Mouse (Mus musculus) CD4-positive helper T cell, adult 2 months (primary cell): ENCODE results near the gene Cebpg.

Experiments
- DNase-seq: peaks from one replicate; pipeline ENCODE4 v3.0.0-alpha.2; 2012; ENCODE audit warnings: low read depth, missing footprints, low spot score

Cebpg gene

DNA sequence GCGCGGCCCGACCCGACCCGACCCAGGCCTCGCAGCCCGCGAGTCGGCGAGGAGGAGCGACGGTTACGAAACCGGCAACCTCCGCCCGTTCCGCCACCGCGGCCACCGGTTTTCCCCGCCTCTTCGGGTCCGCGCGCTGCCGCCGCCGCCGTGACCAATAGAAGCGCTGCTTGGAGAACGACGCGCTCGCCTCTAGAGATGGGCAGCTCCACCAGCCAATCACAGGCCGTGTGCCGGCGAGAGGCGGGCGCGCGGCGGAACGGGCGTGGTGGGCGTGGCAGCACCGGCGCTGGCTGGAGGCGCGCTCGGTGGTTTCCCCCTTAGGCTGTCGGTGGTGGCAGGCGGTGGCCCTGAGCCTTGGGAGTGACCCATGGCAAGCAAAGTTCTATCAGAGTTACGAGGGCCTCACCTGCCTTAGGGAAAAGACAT is at the start of gene Cebpg:
Gene Cebpg, minus strand, starts transcription at position 138 of the 429 bp plus-strand sequence.
- DNase-seq: peak; percentile 96

DNA sequence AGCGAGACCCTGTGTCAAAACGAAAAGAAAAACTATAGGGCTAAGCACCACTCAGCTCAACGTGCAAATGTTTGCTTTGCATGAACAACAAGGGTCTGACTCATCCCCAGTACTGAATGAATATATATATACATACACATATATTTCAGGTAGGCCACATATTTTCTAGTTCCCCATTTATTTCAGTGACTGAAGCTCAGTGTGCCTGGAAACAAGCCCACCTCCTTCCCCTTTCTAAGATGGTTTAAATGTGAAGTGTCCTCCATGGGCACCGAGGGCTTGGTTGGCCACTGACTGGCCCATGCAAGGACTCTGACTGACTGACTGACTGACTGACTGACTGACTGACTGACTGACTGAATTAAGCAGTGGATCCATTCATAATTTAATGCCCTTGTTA is 43.2 kb upstream of the Cebpg start:
- no peak for DNase-seq

DNA sequence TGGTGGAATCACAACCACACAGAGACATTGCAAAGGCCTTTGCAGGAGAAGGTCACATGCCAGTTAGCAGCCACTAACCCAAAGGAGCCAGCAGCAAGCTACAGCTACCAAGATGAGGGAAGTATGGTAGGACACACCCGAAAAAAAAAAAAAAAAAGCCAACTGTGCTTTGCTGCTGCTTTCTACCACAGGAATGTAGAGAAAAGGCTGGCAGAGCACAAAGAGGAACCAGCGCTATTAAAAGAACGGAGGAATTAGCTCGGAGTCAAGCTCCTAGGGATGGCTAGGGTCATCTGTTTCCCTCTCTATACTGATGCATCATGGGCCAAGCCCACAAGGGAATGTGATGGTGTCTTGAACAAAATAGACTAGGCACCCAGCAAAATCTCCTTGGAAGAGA is 42.4 kb upstream of the Cebpg start:
- DNase-seq: no peak

DNA sequence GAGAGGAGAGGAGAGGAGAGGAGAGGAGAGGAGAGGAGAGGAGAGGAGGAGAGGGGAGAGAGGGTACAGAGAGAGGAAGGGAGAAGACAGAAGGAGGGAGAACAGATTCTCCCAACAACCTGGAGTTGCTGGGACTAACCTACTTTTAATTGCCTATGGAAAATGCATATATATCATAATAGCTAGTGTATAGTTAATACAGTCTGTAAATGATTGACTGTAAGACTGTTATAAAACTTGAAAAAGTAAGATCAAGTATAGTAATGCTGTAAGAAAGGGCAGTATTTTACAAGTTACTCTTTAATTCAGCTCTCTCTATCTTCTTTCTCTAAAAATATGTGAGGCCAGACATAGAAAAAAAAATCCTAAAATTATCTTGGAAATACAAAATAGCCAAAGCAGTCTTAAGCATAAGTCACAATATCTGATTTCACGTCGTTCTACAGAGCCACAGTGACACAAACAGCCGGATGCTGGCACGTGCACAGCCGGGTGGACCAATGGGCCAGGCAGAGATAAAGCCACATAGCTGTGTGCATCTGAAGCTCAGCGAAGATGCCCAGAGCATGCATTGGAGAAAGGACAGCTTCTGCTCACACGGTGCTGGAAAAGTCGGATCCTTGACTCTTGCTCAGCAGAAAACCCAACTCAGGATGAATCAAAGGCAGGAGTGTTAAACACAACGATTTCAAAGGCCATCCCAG is 38.8 kb upstream of the Cebpg start:
- no peak for DNase-seq

DNA sequence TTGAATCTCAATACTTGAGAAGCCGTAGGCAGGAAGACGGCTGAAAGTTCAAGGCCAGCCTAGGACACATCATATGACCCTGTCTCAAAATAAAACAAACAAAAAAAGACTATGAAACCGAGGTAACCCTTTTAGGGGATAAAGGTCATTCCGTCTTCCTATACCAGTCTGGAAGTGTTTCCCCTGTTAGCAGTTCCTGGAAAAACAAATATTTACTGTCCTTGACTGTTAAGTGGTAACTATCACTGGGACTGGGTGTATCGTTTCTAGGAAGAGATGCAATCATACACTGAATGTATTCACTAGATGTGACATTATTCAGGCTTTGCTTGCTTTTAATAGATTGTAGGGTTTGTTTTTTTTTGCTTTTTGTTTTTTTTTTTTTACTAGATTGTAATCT is 34.2 kb upstream of the Cebpg start:
- DNase-seq: no peak

DNA sequence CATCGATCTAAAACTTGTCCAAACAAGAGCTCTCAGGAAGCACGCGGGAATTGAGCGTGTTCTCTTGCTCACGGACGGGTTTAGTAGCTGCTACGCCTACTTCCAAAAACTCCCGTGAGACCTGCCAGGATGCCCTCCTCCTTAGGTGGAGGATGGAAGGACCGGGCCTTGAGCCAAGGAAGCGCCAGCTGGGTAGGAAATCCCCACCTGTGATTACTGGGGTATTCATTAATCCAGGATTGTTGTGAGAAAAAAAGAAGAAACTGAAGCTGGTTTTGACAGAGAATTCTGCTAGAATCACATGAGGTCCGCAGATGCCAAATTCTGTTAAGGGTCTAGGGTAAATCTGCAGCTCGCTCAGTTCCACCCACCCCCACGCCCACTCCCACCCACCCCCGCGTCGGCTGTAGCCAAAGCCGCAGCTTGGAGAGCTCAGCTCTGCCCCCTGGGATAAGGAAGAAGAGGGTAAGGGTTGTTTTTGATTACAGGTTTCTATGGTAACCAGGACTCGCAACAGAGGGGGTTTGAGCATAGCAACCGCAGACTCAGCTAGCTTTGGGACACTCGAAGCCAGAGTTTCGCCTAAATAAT is 30.0 kb upstream of the Cebpg start:
- no peak for DNase-seq

DNA sequence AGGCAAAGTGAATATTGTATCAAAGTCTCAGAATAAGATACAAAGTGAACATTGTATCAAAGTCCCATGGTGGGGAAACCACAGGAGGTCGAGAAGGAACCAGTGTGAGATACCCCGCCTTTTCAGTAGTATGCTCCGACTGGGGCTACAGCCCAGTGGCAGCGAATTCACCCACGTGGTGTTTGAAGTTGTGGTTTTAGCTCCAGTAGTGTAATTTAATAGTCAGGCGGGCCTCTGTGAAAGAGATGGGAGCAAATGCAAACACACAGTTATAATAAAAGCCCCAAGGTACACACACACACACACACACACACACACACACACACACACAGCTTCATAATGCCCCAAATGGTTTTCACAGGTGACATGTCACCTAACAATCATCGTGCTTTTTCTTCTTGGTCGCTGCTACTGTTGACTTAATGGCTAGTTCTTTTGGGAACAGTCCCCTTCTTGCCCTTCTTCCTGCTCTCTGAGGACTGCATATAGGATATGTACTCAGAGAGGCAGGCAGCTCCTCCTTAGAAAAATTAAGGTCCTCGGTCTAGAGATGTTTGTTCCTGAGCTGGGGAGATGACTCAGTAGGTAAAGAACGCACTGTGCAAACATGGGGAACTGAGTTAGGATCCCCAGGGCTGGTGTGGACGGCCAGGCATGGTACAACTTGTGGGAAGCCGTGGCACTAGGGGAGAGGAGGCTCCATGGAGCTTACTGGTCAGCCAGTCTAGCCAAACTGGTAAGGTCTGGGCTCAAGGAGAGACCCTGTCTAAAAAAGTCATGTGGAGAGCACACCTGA is 28.4 kb upstream of the Cebpg start:
- no peak for DNase-seq

DNA sequence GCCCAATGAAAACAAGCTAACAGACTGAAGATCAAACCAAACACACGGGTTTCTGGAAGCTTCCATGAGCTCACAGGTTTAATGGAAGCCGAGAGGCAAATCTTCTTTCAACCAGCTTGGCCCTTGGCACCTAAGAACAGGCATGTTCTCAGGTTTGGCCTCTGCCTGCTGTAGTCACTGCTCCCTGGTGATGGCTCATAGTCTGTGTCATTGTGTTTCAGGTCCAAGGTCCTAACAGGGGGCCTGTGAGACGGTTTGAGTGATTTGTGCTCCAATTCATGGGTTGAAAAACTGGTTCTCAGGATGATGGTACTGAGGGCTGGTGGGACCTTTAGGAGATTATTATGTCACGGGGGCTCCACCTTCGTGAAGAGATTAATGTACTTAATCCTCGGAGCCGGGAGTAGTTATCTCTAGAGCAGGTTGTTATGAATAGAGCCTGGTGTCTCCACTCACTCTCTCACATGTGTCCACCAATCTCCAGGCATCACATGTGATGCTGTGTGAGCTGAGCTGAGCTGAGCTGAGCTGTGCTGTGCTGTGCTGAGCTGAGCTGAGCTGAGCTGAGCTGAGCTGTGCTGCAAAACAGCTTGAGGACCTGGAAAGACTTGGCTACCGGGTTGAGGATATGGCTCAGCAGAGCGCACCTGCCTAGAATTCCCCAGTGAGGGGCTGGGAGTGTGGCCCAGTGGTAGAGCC is 25.2 kb upstream of the Cebpg start:
- DNase-seq: no peak

DNA sequence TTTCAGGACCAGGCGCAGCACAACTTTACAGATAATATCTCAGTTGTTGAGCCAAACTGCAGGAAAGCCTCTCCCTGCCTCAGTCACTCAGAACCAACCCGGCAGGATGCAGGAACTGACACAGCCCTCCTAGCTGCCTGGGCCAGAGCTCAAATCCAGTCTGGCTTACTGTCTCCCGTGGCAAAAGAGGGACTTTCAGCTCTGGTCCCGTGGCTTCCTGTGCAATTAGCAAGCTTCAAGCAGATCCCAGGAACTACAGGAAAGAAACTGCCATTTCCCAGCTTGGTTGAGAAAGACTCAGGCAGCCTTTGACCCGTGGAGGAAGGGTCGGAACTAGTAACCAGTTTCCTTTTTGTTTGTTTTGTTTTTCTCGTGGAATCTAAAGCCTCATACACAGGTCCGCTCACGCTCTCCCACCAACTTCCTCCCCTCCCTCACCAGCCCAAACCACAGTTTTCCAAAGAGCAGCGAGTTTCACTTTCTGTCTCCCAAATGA is 24.5 kb upstream of the Cebpg start:
- no peak for DNase-seq

DNA sequence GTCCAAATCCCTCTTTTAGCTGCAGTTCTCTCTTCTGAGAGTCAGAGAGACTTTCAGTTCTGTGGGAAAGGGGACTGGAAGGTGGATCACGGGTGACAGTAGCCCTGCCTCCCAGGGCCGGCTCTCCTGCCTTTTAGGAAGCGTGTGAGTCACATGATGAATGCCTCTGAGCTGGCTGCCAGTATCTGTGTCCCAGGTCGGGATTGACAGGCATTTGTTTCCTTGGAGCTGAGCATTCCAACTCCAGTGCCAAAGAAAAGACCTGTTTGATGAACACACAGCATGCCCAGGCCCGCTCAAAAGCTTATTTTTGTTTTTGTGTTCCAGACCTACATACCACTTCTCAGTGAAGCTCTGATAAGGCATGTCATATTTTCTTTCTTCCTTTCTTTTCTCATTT is 20.3 kb upstream of the Cebpg start:
- no peak for DNase-seq

DNA sequence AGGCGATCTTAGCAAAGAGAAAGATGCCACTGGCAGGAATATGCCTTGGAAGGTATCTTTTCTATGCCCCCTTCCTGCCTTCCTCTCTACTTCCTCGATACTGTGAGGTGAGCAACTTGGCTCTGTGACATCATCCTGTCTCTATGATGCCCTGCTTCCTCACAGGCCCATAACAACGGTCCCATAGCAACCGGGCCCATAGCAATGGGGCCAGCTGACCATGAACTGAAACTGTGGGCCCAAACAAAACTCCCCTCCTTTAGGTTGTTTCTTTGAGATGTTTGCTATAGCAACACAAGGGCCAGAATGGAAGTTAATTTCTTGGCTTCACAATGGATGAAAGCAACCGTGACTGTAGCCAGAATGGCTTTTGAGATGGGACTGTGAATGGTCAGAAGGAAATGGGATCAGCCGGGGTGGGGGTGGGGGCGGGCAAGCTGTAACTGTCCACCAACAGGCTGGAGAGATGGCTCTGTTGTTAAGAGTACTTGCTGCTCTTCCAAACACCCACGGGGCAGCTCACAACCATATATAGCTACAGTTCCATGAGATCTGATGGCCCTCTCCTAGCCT is 10.4 kb upstream of the Cebpg start:
- no peak for DNase-seq

DNA sequence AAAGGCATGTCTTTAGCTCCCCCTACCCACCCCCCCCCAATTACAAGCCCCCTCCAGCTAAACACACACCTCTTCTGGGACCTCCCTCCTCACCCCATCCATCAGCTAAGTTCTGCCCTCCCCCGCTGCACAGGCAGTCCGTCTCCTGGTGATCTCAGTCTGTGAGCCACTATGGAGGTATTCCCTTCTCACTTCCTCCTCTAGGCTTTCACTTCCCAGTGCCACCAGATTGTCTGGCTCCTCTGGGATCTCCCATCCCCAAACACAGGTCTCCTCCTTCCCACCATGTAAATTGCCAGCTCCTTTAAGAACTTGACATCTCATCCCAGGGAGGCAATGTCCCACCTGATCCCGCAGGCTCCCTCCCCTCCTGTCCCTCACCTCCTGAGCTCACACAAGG is 9.6 kb upstream of the Cebpg start:
- DNase-seq: no peak

DNA sequence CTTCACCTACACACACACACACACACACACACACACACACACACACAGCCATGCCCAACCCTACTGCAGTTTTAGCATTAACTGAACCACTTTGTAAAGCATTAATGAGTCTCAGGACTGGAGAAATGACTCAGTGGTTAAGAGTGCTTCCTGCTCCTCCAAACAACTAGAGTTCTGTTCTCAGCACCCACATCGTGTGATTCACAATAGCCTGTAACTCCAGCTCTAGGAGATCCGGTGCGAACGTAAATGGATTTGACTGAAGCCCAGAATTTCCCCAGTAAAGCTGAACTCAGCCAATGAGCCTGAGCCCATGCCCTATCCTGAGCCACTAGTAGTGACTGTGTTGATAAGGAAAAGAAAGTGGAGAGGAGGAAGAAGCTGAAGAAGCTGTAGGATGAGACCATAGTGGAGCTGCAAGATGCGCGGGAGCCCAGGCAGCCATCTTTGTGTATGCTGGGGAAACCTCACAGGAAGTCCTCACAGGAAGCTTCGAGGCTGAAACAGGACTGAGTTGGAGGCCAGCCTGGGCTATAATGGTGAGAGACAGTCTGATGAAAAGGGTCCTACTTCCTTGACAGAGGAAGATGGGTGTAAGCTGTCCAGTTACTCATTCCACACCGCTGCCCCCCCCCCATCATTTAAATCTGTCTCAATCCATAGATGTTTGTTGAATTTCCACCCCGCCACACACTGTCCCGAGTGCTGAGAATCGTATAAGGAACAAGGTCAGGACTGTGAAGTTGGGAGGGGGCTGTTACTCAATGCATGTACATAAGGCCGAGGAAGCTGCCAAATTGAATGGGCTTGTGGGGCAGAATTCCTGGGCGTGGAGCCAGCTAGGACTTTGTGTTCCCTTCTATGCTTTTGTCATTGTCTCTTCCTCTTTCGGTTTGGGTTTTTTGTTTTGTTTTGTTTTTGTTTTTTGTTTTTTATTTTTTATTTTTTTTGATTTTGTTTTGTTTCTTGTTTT is 8.2 kb upstream of the Cebpg start:
- no peak for DNase-seq

DNA sequence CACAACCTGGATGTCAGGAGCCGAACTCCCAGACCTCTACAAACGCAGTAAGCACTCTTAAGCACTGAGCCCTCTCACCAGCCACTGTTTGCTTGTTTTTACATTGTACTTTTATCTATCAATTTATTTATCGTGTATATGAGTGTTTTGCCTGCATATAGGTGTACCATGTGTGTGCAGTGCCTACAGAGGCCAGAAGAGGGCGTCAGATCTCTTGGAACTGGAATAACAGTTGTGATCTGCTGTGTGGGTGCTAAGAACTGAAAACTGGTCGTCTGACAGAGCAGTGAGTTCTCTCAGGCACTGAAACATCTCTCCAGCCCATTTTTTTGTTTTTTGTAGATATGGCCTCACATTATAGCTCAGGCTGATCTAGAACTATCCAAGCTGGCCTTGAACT is 3.1 kb upstream of the Cebpg start:
- DNase-seq: peak; percentile 23

DNA sequence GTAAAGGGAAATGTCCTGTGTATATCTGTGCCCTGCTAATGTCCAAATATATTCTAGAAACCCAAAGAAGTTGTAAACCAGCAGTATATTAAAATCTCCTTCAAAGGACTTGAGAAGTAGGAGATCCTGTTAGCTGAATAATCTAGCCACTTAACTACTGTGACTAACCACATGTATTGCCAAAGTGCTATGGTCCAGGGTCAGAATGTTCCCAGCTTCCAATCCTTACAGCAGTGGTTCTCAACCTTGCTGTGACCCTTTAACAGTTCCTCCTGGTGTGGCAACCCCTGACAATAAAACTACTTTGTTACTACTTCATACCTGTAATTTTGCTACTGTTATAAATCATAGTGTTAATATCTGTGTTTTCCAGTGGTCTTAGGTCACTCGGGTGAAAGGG is 2.0 kb upstream of the Cebpg start:
- DNase-seq: no peak

DNA sequence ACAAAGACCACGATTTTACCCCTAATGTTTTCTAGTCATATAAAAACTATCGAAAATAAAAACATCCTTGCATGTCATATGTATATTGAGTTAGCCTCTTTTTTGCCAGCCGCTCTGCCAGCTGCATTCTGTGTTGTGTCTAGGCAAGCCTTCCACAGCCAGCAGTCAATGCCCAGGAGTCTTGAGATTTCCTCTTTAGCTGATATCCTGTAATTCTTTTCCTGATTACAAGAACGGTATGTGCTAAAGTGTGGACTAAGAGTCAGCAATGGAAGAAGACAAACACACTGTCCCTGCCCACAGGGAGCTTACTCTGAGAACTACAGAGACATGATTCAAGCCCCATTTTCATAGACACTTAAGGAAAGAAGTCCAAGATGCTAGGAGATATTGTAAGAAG is 1.2 kb upstream of the Cebpg start:
- DNase-seq: no peak

DNA sequence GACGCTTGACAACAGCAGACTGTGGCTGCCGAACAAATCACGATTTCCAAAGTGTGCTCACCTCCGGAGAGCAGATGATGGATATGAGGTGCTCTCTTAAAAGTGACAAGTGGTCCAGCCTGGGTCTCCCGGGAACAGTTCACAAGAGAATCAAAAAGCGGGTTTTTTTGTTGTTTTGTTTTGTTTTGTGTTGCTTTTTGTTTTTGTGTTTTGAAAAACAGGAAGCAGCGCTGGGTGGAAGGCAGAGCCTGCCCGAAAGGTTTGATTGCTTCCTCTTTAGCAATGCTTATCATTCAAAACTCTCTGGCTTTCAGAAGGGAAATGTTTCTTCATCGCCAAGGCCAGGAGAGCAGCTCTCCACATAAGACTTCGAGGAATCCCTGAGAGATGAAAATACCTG is 626 bp upstream of the Cebpg start:
- no peak for DNase-seq

DNA sequence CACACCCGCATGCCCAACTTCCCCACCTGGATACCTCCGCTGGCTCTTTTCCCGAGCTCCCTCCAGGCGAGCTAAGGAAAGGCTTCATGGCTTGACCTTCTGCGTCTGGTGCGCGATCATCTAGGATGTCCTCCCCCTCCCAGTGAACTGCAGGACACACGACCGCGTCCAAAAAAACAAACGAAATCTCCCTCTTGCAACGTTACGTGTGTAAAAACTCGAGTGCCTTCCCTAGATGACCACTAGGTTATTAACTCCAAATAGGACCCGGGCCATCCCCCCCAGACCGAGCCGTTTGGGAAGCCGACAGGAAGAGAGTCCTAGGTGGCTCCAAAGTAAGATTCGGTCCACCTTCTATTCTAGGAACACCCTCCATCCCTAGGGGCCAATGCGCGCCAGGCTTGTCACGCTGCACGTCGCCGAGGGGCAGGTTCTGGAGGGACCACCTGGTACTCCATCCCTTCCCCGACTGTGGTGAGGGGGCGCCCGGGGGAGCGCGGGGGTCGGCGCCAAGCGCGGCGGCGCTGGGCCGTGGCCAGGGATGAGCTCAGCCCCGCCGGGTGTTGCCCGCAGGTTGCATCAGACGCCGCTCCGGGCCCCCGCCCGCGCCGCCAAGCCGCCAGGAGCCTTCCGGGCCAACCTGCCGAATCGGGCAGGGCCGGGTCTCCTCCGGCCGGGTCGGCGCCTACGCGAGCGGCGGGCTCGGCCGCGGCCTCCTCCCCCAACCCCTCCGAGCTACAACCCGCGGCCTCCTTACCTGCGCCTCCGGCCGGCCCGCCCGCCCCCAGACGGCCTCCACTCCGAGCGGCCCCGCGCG is 546 bp downstream of the Cebpg start:
- DNase-seq: no peak

DNA sequence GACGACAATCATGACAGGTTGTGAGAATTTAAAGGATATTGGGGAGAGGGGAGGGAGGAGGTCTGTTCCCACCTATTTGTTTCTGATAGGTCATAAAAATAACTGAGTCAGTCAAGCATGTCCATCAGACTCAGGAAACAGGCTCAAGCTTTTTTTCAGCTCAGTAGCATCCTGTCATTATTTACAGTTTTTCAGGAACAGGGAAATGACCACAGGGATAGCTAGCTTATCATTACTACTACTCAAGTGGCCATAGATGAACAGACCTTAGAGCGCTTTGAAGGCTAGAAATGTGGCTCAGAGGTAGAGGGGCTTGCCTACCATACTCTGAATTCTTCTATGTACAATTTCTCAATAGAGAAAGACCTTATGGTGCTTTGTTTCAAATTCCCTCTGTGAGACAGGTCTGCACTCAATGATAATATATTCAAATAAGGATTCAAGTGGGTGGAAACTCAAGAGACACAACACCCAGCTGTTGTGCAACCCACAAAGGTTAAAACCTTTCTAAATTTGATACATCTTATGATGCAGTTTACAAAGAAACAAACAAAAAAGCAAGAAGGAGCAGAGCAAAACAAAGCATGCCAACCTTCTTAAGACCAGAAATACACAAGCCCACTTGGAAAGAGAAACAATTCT is 1.3 kb downstream of the Cebpg start:
- no peak for DNase-seq
